Mouse (Mus musculus): ENCODE measurements around the gene Gm4858.
"Not testable (repeated sequence)": the region's sequence is repeated elsewhere in the genome, so short reads cannot be mapped to it uniquely, and the experiment has no call there.

The Gm4858 gene

GRCm38 (mm10) chr3:93068523-93068922 is at the start of gene Gm4858:
Gm4858 (plus strand) TSS chr3:93068823.
- not testable (repeated sequence) for DNase-seq (ENCODE audit: extremely low spot score)

- DNase-seq (ENCODE audit: extremely low spot score): no peak
Measured at GRCm38 (mm10) chr3:93018960-93019359, 49.7 kb upstream of the Gm4858 start, which contains the start of gene Lce1m. Lce1m (minus strand) TSS chr3:93019060.

- no peak for DNase-seq (ENCODE audit: extremely low spot score)
Measured at GRCm38 (mm10) chr3:93021171-93021570, 47.5 kb upstream of the Gm4858 start.

GRCm38 (mm10) chr3:93023411-93024184 is 45.0 kb upstream of the Gm4858 start:
- no peak for DNase-seq (ENCODE audit: extremely low spot score)

- DNase-seq (ENCODE audit: extremely low spot score): no peak
Measured at GRCm38 (mm10) chr3:93025486-93025885, 43.1 kb upstream of the Gm4858 start.

- peak; percentile 56 for DNase-seq (ENCODE audit: extremely low spot score)
Measured at GRCm38 (mm10) chr3:93031450-93031849, 37.2 kb upstream of the Gm4858 start.

- DNase-seq (ENCODE audit: extremely low spot score): no peak
Measured at GRCm38 (mm10) chr3:93050182-93050581, 18.4 kb upstream of the Gm4858 start.

GRCm38 (mm10) chr3:93052826-93053474 is 15.7 kb upstream of the Gm4858 start:
- peak; percentile 47 for DNase-seq (ENCODE audit: extremely low spot score)

GRCm38 (mm10) chr3:93086631-93087030 is 18.0 kb downstream of the Gm4858 start:
- no peak for DNase-seq (ENCODE audit: extremely low spot score)

GRCm38 (mm10) chr3:93093581-93093980 is 25.0 kb downstream of the Gm4858 start:
- not testable (repeated sequence) for DNase-seq (ENCODE audit: extremely low spot score)

- DNase-seq (ENCODE audit: extremely low spot score): no peak
Measured at GRCm38 (mm10) chr3:93096447-93096846, 27.8 kb downstream of the Gm4858 start.

GRCm38 (mm10) chr3:93111668-93112067 is 43.0 kb downstream of the Gm4858 start:
- no peak for DNase-seq (ENCODE audit: extremely low spot score)

GRCm38 (mm10) chr3:93114481-93114880 is 45.9 kb downstream of the Gm4858 start:
- peak; percentile 55 for DNase-seq (ENCODE audit: extremely low spot score)

- DNase-seq (ENCODE audit: extremely low spot score): no peak
Measured at GRCm38 (mm10) chr3:93119101-93119500, 50.5 kb downstream of the Gm4858 start.

Measured in embryo, embryonic 9.5 days (tissue).